Mouse (Mus musculus): ENCODE data around the gene Adamts8. TPM values are rescaled to one million over a fixed set of nuclear protein-coding genes. Genes with fewer than 3 reads are reported as not detected.
A peak's percentile ranks its signal among the peaks of the same experiment; 100 is the strongest.

Gene Adamts8
- under 1 TPM; 0.16 to 0.23 TPM for total RNA-seq (2021)
- long read RNA-seq, experiment 1, partial matches to known transcripts: 0 of 1 reads
- long read RNA-seq, experiment 1, other reads (novel, unspliced or antisense): 1 of 1 reads
- long read RNA-seq, experiment 2, partial matches to known transcripts: 1 of 1 reads
- long read RNA-seq, experiment 2, other reads (novel, unspliced or antisense): 0 of 1 reads

GRCm38 (mm10) chr9:30942512-30943313 is at the start of gene Adamts8:
TSS of gene Adamts8 (plus strand) at chr9:30942562.
- DNase-seq (ENCODE audit: low spot score in 2 of 2): peak; percentile 39 to 43

- DNase-seq (ENCODE audit: low spot score in 2 of 2): no peak
These were observed 46.7 kb upstream of the Adamts8 start for GRCm38 (mm10) chr9:30895618-30896017.

- peak; percentile 85 to 91 for DNase-seq (ENCODE audit: low spot score in 2 of 2)
These were observed 45.6 kb upstream of the Adamts8 start for GRCm38 (mm10) chr9:30896752-30897151.

GRCm38 (mm10) chr9:30897169-30897568 is 45.2 kb upstream of the Adamts8 start:
- no peak for DNase-seq (ENCODE audit: low spot score in 2 of 2)

GRCm38 (mm10) chr9:30902152-30902551 is 40.2 kb upstream of the Adamts8 start:
- no peak for DNase-seq (ENCODE audit: low spot score in 2 of 2)

GRCm38 (mm10) chr9:30902641-30903040 is 39.7 kb upstream of the Adamts8 start:
- no peak for DNase-seq (ENCODE audit: low spot score in 2 of 2)

GRCm38 (mm10) chr9:30903266-30903665 is 39.1 kb upstream of the Adamts8 start:
- peak in 1 of 2 experiments; percentile 63 for DNase-seq (ENCODE audit: low spot score in 2 of 2)

- DNase-seq (ENCODE audit: low spot score in 2 of 2): no peak
These were observed 36.5 kb upstream of the Adamts8 start for GRCm38 (mm10) chr9:30905861-30906260.

GRCm38 (mm10) chr9:30906426-30906825 is 35.9 kb upstream of the Adamts8 start:
- no peak for DNase-seq (ENCODE audit: low spot score in 2 of 2)

GRCm38 (mm10) chr9:30907677-30908295 is 34.6 kb upstream of the Adamts8 start:
- no peak for DNase-seq (ENCODE audit: low spot score in 2 of 2)

GRCm38 (mm10) chr9:30908296-30908690 is 34.1 kb upstream of the Adamts8 start:
- no peak for DNase-seq (ENCODE audit: low spot score in 2 of 2)

- no peak for DNase-seq (ENCODE audit: low spot score in 2 of 2)
These were observed 33.4 kb upstream of the Adamts8 start for GRCm38 (mm10) chr9:30908973-30909372.

- no peak for DNase-seq (ENCODE audit: low spot score in 2 of 2)
These were observed 31.9 kb upstream of the Adamts8 start for GRCm38 (mm10) chr9:30910491-30910890.

- DNase-seq (ENCODE audit: low spot score in 2 of 2): no peak
These were observed 30.2 kb upstream of the Adamts8 start for GRCm38 (mm10) chr9:30912161-30912560.

GRCm38 (mm10) chr9:30913429-30913828 is 28.9 kb upstream of the Adamts8 start:
- DNase-seq (ENCODE audit: low spot score in 2 of 2): no peak

- no peak for DNase-seq (ENCODE audit: low spot score in 2 of 2)
These were observed 28.1 kb upstream of the Adamts8 start for GRCm38 (mm10) chr9:30914241-30914640.

- no peak for DNase-seq (ENCODE audit: low spot score in 2 of 2)
These were observed 25.9 kb upstream of the Adamts8 start for GRCm38 (mm10) chr9:30916266-30916968.

GRCm38 (mm10) chr9:30918466-30919356 is 23.7 kb upstream of the Adamts8 start:
- no peak for DNase-seq (ENCODE audit: low spot score in 2 of 2)

- DNase-seq (ENCODE audit: low spot score in 2 of 2): no peak
These were observed 22.7 kb upstream of the Adamts8 start for GRCm38 (mm10) chr9:30919686-30920085.

- no peak for DNase-seq (ENCODE audit: low spot score in 2 of 2)
These were observed 21.6 kb upstream of the Adamts8 start for GRCm38 (mm10) chr9:30920736-30921135.
